10 mouse cellular contexts compared by ENCODE assay signal in genomic region chrX:166511107-166511506, GRCm38 (mm10). TPM values are rescaled to one million over a fixed set of nuclear protein-coding genes. Genes with fewer than 3 reads are reported as not detected.
A peak's percentile ranks its signal among the peaks of the same experiment; 100 is the strongest.
DNase-seq lines count a peak whose midpoint lies in the region; ATAC-seq and TF ChIP-seq lines count a peak whose summit lies in the region.
"Had no signal": no experiment of that assay in that cellular context is flagged by ENCODE, and none has a peak within 500 bp of the region (broad histone marks: within the 10 kb centered on the region; RNA-seq: fewer than 3 reads in every experiment).

No protein-coding gene starts in this region.

- H3K79me2 ChIP-seq in MEL (ENCODE audit: control insufficient read depth, insufficient read depth, low read length, poor library complexity), result peaks cover 7% of the 10 kb centered on the region; the same call in 1 of the 2 replicates

- no peak for TF ChIP-seq CTCF in MEL (IDR thresholded peaks at IDR 0.05 in 2 of 3, conservative IDR thresholded peaks at IDR 0.05 in 1 of 3; ENCODE audit: control insufficient read depth in 1 of 3, insufficient read depth in 1 of 3, low read depth in 2 of 3, low read length in 3 of 3, poor library complexity in 1 of 3, severe bottlenecking in 1 of 3)
- no peak for TF ChIP-seq CTCF in left cerebral cortex, adult 2 months (IDR thresholded peaks at IDR 0.05)

- no peak overlapping the region for H3K4me3 ChIP-seq in heart, embryonic 16.5 days (ENCODE audit: low read length)
- H3K4me3 ChIP-seq in MEL (ENCODE audit: control insufficient read depth in 1 of 2, insufficient read depth in 1 of 2, low read depth in 2 of 2, low read length in 2 of 2), result peak overlapping the region in 1 of 2 experiments; percentile 78; a peak in 3 of 4 replicates
- no peak overlapping the region for H3K4me3 ChIP-seq in liver, embryonic 12.5 days
- H3K4me3 ChIP-seq in left cerebral cortex, adult 2 months, result no peak overlapping the region

- H3K27me3 ChIP-seq in heart, embryonic 16.5 days (ENCODE audit: control insufficient read depth, insufficient read depth, low read length), result no peaks in the 10 kb centered on the region
- no peaks in the 10 kb centered on the region for H3K27me3 ChIP-seq in MEL (ENCODE audit: control insufficient read depth in 1 of 2, insufficient read depth in 2 of 2, low read length in 2 of 2)
- H3K27me3 ChIP-seq in liver, embryonic 12.5 days (replicated peaks), result no peaks in the 10 kb centered on the region; the same call in 1 of the 2 replicates

- no peaks in the 10 kb centered on the region for H3K36me3 ChIP-seq in heart, embryonic 16.5 days (ENCODE audit: control insufficient read depth, insufficient read depth)
- peaks cover 0 to 32% of the 10 kb centered on the region in 2 experiments; a peak in 2 of 4 replicates for H3K36me3 ChIP-seq in MEL (ENCODE audit: control insufficient read depth in 1 of 2, insufficient read depth in 2 of 2, low read length in 2 of 2)
- no peaks in the 10 kb centered on the region for H3K36me3 ChIP-seq in liver, embryonic 12.5 days
- H3K36me3 ChIP-seq: hindbrain, embryonic 13.5 days; limb, embryonic 12.5 days had no signal

- TF ChIP-seq RAD21 in MEL (IDR thresholded peaks at IDR 0.05; ENCODE audit: low read depth, low read length), result no peak

- no peak overlapping the region for H3K27ac ChIP-seq in heart, embryonic 16.5 days (ENCODE audit: low read length)
- peak overlapping the region; percentile 61 for H3K27ac ChIP-seq in MEL (ENCODE audit: control insufficient read depth, low read depth, low read length)
- H3K27ac ChIP-seq in liver, embryonic 12.5 days, result no peak overlapping the region
- H3K27ac ChIP-seq in left cerebral cortex, adult 2 months, result no peak overlapping the region; the same call in 1 of the 2 replicates

- no peak for ATAC-seq in heart, embryonic 16.5 days (replicated peaks; ENCODE audit: extremely low read depth, insufficient read depth, low FRiP score)
- ATAC-seq in liver, embryonic 12.5 days, result no peak

- 0 out of 4 replicates have a peak, but pooled peaks of 1 of the 2 experiments have one; percentile 17 for TF ChIP-seq EP300 in MEL (IDR thresholded peaks at IDR 0.05; ENCODE audit: low read depth in 1 of 2, low read length in 2 of 2)

- intact Hi-C loops in left cerebral cortex, adult 2 months (cut with DNase I), result loop anchor here (2.0 to 10.0 kb wide), 3 partner anchors 70 to 696 kb away; partner anchors contain the start of genes Ofd1, Tmsb4x and Trappc2

- no peaks in the 10 kb centered on the region for H3K9me3 ChIP-seq in heart, embryonic 16.5 days (replicated peaks; ENCODE audit: control insufficient read depth, low read length)
- H3K9me3 ChIP-seq in MEL (replicated peaks; ENCODE audit: insufficient read depth, low read length), result no peaks in the 10 kb centered on the region
- H3K9me3 ChIP-seq in liver, embryonic 12.5 days (replicated peaks), result no peaks in the 10 kb centered on the region
- H3K9me3 ChIP-seq: hindbrain, embryonic 13.5 days; limb, embryonic 12.5 days had no signal

- H3K9ac ChIP-seq in heart, embryonic 16.5 days (ENCODE audit: low read length), result no peak overlapping the region
- H3K9ac ChIP-seq in MEL (ENCODE audit: control insufficient read depth, low read depth, low read length, poor library complexity, severe bottlenecking), result peak overlapping the region; percentile 88
- H3K9ac ChIP-seq in liver, embryonic 12.5 days, result no peak overlapping the region
- H3K9ac ChIP-seq: hindbrain, embryonic 13.5 days; limb, embryonic 12.5 days had no signal

- DNase-seq in heart, postnatal 4 days, result no peak
- peak; percentile 14 for DNase-seq in 3T3-L1 (ENCODE audit: low read depth, low spot score)
- DNase-seq in MEL (ENCODE audit: low read depth, low spot score), result peak; percentile 53
- DNase-seq in thymus, adult 18-20 months, result no peak
- no peak for DNase-seq in cerebellum, postnatal 10 days
- DNase-seq in left cerebral cortex, adult 2 months (ENCODE audit: extremely low spot score in 1 of 2, low spot score in 2 of 2), result no peak

- TF ChIP-seq POLR2A in MEL (IDR thresholded peaks at IDR 0.05; ENCODE audit: control insufficient read depth in 1 of 2, insufficient read depth in 1 of 2, low read depth in 1 of 2, low read length in 2 of 2, poor library complexity in 1 of 2), result no peak

- peak overlapping the region; percentile 60; the same call in 1 of the 2 replicates for H3K4me2 ChIP-seq in heart, embryonic 16.5 days (ENCODE audit: low read depth, low read length)
- H3K4me2 ChIP-seq in liver, embryonic 12.5 days, result peak overlapping the region; percentile 66

- H3K4me1 ChIP-seq in heart, embryonic 16.5 days (ENCODE audit: control insufficient read depth, insufficient read depth, low read length), result no peaks in the 10 kb centered on the region
- peaks cover 4 to 25% of the 10 kb centered on the region in 2 experiments for H3K4me1 ChIP-seq in MEL (ENCODE audit: control insufficient read depth in 1 of 2, insufficient read depth in 2 of 2, low read length in 2 of 2)
- H3K4me1 ChIP-seq in liver, embryonic 12.5 days, result peaks cover 23% of the 10 kb centered on the region
- H3K4me1 ChIP-seq: limb, embryonic 12.5 days had no signal

TF ChIP-seq in MEL, 35 proteins besides CTCF, POLR2A, EP300 and RAD21:
- TF ChIP-seq NRF1 (IDR thresholded peaks at IDR 0.05; ENCODE audit: insufficient read depth, low read depth, low read length, poor library complexity, severe bottlenecking), result no peak
- 0 out of 2 replicates have a peak, but pooled peaks have one; percentile 72 for TF ChIP-seq CHD1 (IDR thresholded peaks at IDR 0.05; ENCODE audit: low read depth, low read length)

RNA-seq across cellular contexts. Expression of gene Tceanc, which starts 7.3 kb away (rescaled TPM):
- 5.7 and 6.3 TPM in 2 replicates for polyA plus RNA-seq in heart, embryonic 16.5 days (2015; fragmentation: Nextera tagmentation; extraction: Ambion mirVana)
- total RNA-seq in heart, postnatal 4 days (2021), result 1 to 10 TPM; 3.6 to 4.9 TPM
- 5.7 and 8.2 TPM in 2 replicates for total RNA-seq in MEL (2012; rRNA removed)
- 1 to 10 TPM in 1 of 2 experiments, not detected in 1; 3.6 TPM for polyA plus RNA-seq in MEL (2012; ENCODE audit: insufficient read depth in 1 of 2, insufficient read length in 2 of 2, low read depth in 1 of 2, low replicate concordance in 2 of 2, missing spikeins in 1 of 2)
- polyA plus RNA-seq in liver, embryonic 12.5 days (2016; fragmentation: Nextera tagmentation; extraction: Ambion mirVana), result 4.9 and 5.0 TPM in 2 replicates
- 1 to 10 TPM; 1.4 to 2.9 TPM for total RNA-seq in left cerebral cortex, adult 2 months (2021)

RNA-seq across cellular contexts. Expression of gene Rab9, which starts 31.4 kb away (rescaled TPM):
- polyA plus RNA-seq in heart, embryonic 16.5 days (2015; fragmentation: Nextera tagmentation; extraction: Ambion mirVana), result 30.7 and 33.1 TPM in 2 replicates
- total RNA-seq in heart, postnatal 4 days (2021), result 10 to 100 TPM; 24.8 to 25.4 TPM
- total RNA-seq in MEL (2012; rRNA removed), result 32.3 and 38.2 TPM in 2 replicates
- polyA plus RNA-seq in MEL (2012; ENCODE audit: insufficient read depth in 1 of 2, insufficient read length in 2 of 2, low read depth in 1 of 2, low replicate concordance in 2 of 2, missing spikeins in 1 of 2), result 100 to 1,000 TPM in 1 of 2 experiments, 10 to 100 TPM in 1; 50.0 to 136 TPM
- polyA plus RNA-seq in liver, embryonic 12.5 days (2016; fragmentation: Nextera tagmentation; extraction: Ambion mirVana), result 27.4 and 28.9 TPM in 2 replicates
- total RNA-seq in left cerebral cortex, adult 2 months (2021), result 10 to 100 TPM; 30.7 to 34.0 TPM

Comparison
In these comparisons a context has a peak if more than half of its experiments do, and no peak if none do; other contexts are left out.
1. DNase-seq: peak in 3T3-L1 (single experiment) and MEL (single experiment); none in heart, postnatal 4 days (single experiment), thymus, adult 18-20 months (0 of 2), cerebellum, postnatal 10 days (0 of 2) and left cerebral cortex, adult 2 months (0 of 2).